Mouse (Mus musculus): Measurements from ENCODE around the gene Ube2a.

Gene Ube2a

GRCm38 (mm10) chrX:36901655-36902054 is 28.0 kb downstream of the Ube2a start:
- no peak for DNase-seq (ENCODE audit: low read depth, low spot score)

GRCm38 (mm10) chrX:36902321-36903114 is 28.8 kb downstream of the Ube2a start, which contains the start of gene Nkrf:
TSS of gene Nkrf (minus strand) at chrX:36902899.
- DNase-seq (ENCODE audit: low read depth, low spot score), result no peak

- peak; percentile 96 for DNase-seq (ENCODE audit: low read depth, low spot score)
Observed at GRCm38 (mm10) chrX:36903115-36903768, 29.5 kb downstream of the Ube2a start.

GRCm38 (mm10) chrX:36906539-36906938 is 32.8 kb downstream of the Ube2a start:
- DNase-seq (ENCODE audit: low read depth, low spot score), result no peak

GRCm38 (mm10) chrX:36911343-36911742 is 37.6 kb downstream of the Ube2a start:
- DNase-seq (ENCODE audit: low read depth, low spot score), result peak; percentile 35

- DNase-seq (ENCODE audit: low read depth, low spot score), result no peak
Observed at GRCm38 (mm10) chrX:36917749-36918148, 44.0 kb downstream of the Ube2a start.

GRCm38 (mm10) chrX:36921346-36921745 is 47.6 kb downstream of the Ube2a start:
- DNase-seq (ENCODE audit: low read depth, low spot score), result no peak

GRCm38 (mm10) chrX:36928791-36929190 is 55.1 kb downstream of the Ube2a start:
- no peak for DNase-seq (ENCODE audit: low read depth, low spot score)

GRCm38 (mm10) chrX:36929694-36930093 is 56.0 kb downstream of the Ube2a start:
- no peak for DNase-seq (ENCODE audit: low read depth, low spot score)

GRCm38 (mm10) chrX:36930574-36930973 is 56.9 kb downstream of the Ube2a start:
- DNase-seq (ENCODE audit: low read depth, low spot score), result no peak
